Comparison of ENCODE assay signal across 8 mouse cellular contexts in the genomic region with DNA sequence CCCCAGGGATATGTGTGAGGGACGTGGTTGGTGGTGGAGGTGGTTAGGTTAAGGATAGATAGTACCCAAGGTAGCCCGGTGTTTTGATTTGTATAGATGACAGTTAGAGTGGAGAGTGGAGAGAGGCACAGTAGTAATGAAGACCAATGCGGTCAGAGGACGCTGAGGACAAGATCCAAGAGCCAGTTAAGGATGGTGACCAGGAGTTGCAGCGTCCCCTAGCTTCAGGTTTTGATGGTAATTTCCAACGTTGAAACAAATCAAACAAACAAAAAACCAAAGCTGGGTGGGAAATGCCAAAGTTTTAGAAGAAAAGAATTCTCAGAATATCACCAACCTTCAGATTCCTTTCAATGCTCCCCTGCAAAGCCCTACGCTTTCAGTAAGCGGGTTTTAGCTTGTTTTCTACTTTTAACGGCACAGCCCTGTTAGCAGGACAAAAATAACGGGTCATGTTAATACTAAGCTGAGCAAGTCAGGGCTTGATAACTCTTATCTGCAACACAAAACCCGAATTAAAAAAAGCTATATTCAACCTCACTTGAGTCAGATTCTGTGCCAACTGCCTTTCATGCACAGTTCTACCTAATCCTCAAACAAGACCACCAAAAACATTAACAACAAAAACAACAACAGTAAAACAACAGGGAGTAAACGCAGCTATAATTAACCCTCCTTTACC. TPM values are rescaled to one million over a fixed set of nuclear protein-coding genes. Genes with fewer than 3 reads are reported as not detected.
DNase-seq lines count a peak whose midpoint lies in the region; ATAC-seq and TF ChIP-seq lines count a peak whose summit lies in the region.

No protein-coding gene starts in this region.

- no peak for TF ChIP-seq POLR2A in liver, adult 2 months (IDR thresholded peaks at IDR 0.05; ENCODE audit: extremely low read depth, insufficient read depth, low read length)
- no peak for TF ChIP-seq POLR2A in limb, embryonic 14.5 days (IDR thresholded peaks at IDR 0.05; ENCODE audit: borderline replicate concordance, extremely low read depth, insufficient read depth, insufficient read length)

- H3K9me3 ChIP-seq in heart, embryonic 15.5 days (replicated peaks), result no peaks in the 10 kb centered on the region
- no peaks in the 10 kb centered on the region for H3K9me3 ChIP-seq in limb, embryonic 14.5 days (ENCODE audit: control insufficient read depth, low read length)

- peak; percentile 69 for DNase-seq in liver, adult 2 months (ENCODE audit: extremely low read depth, low read depth, low spot score)
- no peak for DNase-seq in liver
- DNase-seq in cerebellum, adult 9-10 months, result peak; percentile 55
- no peak for DNase-seq in limb, embryonic 14.5 days (ENCODE audit: low spot score)
- peak; percentile 22 for DNase-seq in retina, embryonic 14.5 days (ENCODE audit: low spot score)

- peak overlapping the region; percentile 81 for H3K27ac ChIP-seq in liver, adult 2 months (replicated peaks; ENCODE audit: insufficient read depth, low read depth, low read length)
- peak overlapping the region; percentile 74 for H3K27ac ChIP-seq in heart, embryonic 15.5 days
- no peak overlapping the region for H3K27ac ChIP-seq in limb, embryonic 14.5 days (replicated peaks; ENCODE audit: low read depth, low read length)

- H3K27me3 ChIP-seq in liver, adult 2 months (ENCODE audit: control insufficient read depth, insufficient read depth, low read length), result no peaks in the 10 kb centered on the region
- no peaks in the 10 kb centered on the region for H3K27me3 ChIP-seq in heart, embryonic 15.5 days
- no peaks in the 10 kb centered on the region for H3K27me3 ChIP-seq in limb, embryonic 14.5 days (ENCODE audit: control insufficient read depth, insufficient read depth, low read length)

- 15% methylated on average over 12 of the region's 12 CpGs for WGBS in liver, adult 2 months
- WGBS in heart, embryonic 15.5 days, result 22% methylated on average over 12 of the region's 12 CpGs
- WGBS in limb, embryonic 14.5 days, result 23% methylated on average over 12 of the region's 12 CpGs

- H3K4me2 ChIP-seq in heart, embryonic 15.5 days, result peak overlapping the region; percentile 62
- H3K4me2 ChIP-seq in limb, embryonic 14.5 days (replicated peaks; ENCODE audit: low read depth, low read length, severe bottlenecking), result peak overlapping the region; percentile 49

- H3K4me3 ChIP-seq in liver, adult 2 months (ENCODE audit: insufficient read depth, low read depth, low read length), result peak overlapping the region; percentile 89
- peak overlapping the region; percentile 97 for H3K4me3 ChIP-seq in heart, embryonic 15.5 days
- H3K4me3 ChIP-seq in limb, embryonic 14.5 days (replicated peaks; ENCODE audit: low read length), result peak overlapping the region; percentile 77

- H3K9ac ChIP-seq in liver, adult 2 months (ENCODE audit: low read depth, low read length), result peak overlapping the region; percentile 78
- peak overlapping the region; percentile 46; the same call in 1 of the 2 replicates for H3K9ac ChIP-seq in heart, embryonic 15.5 days
- peak overlapping the region; percentile 52 for H3K9ac ChIP-seq in limb, embryonic 14.5 days (ENCODE audit: low read depth, low read length, severe bottlenecking)

- peaks cover 4% of the 10 kb centered on the region for H3K36me3 ChIP-seq in liver, adult 2 months (ENCODE audit: control insufficient read depth, insufficient read depth, low read length)
- H3K36me3 ChIP-seq in heart, embryonic 15.5 days, result no peaks in the 10 kb centered on the region
- no peaks in the 10 kb centered on the region for H3K36me3 ChIP-seq in limb, embryonic 14.5 days (ENCODE audit: control insufficient read depth, insufficient read depth, low read length)

- ATAC-seq in heart, embryonic 15.5 days (replicated peaks; ENCODE audit: insufficient number of reproducible peaks, insufficient read depth, low FRiP score, low read depth), result no peak
- no peak for ATAC-seq in limb, embryonic 14.5 days (ENCODE audit: low FRiP score, low read depth)
- ATAC-seq in granulocyte monocyte progenitor cell, adult 5-6 weeks (replicated peaks; ENCODE audit: poor library complexity, severe bottlenecking), result no peak
- no peak for ATAC-seq in monocyte, adult 5-6 weeks (replicated peaks; ENCODE audit: insufficient number of reproducible peaks, low FRiP score, low TSS enrichment, poor library complexity, severe bottlenecking)

- TF ChIP-seq CTCF in liver, adult 2 months (IDR thresholded peaks at IDR 0.05; ENCODE audit: low read depth, low read length), result peak; percentile 37; the same call in 1 of the 2 replicates

- peaks cover 11% of the 10 kb centered on the region for H3K4me1 ChIP-seq in liver, adult 2 months (ENCODE audit: control insufficient read depth, insufficient read depth, low read length)
- peaks cover 12% of the 10 kb centered on the region for H3K4me1 ChIP-seq in heart, embryonic 15.5 days (replicated peaks)
- H3K4me1 ChIP-seq in limb, embryonic 14.5 days (ENCODE audit: control insufficient read depth, insufficient read depth, low read length), result peaks cover 7% of the 10 kb centered on the region

- H3K79me2 ChIP-seq in liver, adult 2 months (ENCODE audit: control insufficient read depth, insufficient read depth, low read length), result peaks cover 4% of the 10 kb centered on the region; the same call in 1 of the 2 replicates

RNA-seq across cellular contexts. Expression of a gene that starts 0.6 kb away (rescaled TPM):
- 510 and 624 TPM in 2 replicates for total RNA-seq in liver, adult 2 months (2014; rRNA removed)
- 137 and 155 TPM in 2 replicates for polyA plus RNA-seq in liver, adult 2 months (2012; rRNA removed)
- polyA plus RNA-seq in heart, embryonic 15.5 days (2015; fragmentation: Nextera tagmentation; extraction: Ambion mirVana), result 56.0 and 76.9 TPM in 2 replicates
- 54.0 and 62.2 TPM in 2 replicates for polyA plus RNA-seq in limb, embryonic 14.5 days (2012; rRNA removed)
- polyA plus RNA-seq in limb, embryonic 14.5 days (2014; fragmentation: Nextera tagmentation; extraction: Ambion mirVana), result 128 and 137 TPM in 2 replicates
- 98.5 and 119 TPM in 2 replicates for total RNA-seq in granulocyte monocyte progenitor cell, adult 5-6 weeks (2014; fragmentation: Nextera tagmentation)
- 214 and 218 TPM in 2 replicates for total RNA-seq in granulocyte monocyte progenitor cell, adult 5-6 weeks (2017)
- 91.5 to 141 TPM (median 130 TPM) in 3 replicates for total RNA-seq in monocyte, adult 5-6 weeks (2017)

RNA-seq across cellular contexts. Expression of a gene that starts 0.8 kb away (rescaled TPM):
- 18.7 and 21.1 TPM in 2 replicates for total RNA-seq in liver, adult 2 months (2014; rRNA removed)
- polyA plus RNA-seq in liver, adult 2 months (2012; rRNA removed), result 2.8 and 2.9 TPM in 2 replicates
- 5.0 and 6.8 TPM in 2 replicates for polyA plus RNA-seq in heart, embryonic 15.5 days (2015; fragmentation: Nextera tagmentation; extraction: Ambion mirVana)
- 8.1 and 9.1 TPM in 2 replicates for polyA plus RNA-seq in limb, embryonic 14.5 days (2012; rRNA removed)
- 15.8 and 17.1 TPM in 2 replicates for polyA plus RNA-seq in limb, embryonic 14.5 days (2014; fragmentation: Nextera tagmentation; extraction: Ambion mirVana)
- total RNA-seq in granulocyte monocyte progenitor cell, adult 5-6 weeks (2014; fragmentation: Nextera tagmentation), result 23.0 and 26.7 TPM in 2 replicates
- total RNA-seq in granulocyte monocyte progenitor cell, adult 5-6 weeks (2017), result 27.9 and 29.8 TPM in 2 replicates
- total RNA-seq in monocyte, adult 5-6 weeks (2017), result 43.2 to 56.5 TPM (median 45.5 TPM) in 3 replicates

Comparison
In these comparisons a context has a peak if more than half of its experiments do, and no peak if none do; other contexts are left out.
1. DNase-seq: peak in liver, adult 2 months (single experiment), cerebellum, adult 9-10 months (single experiment) and retina, embryonic 14.5 days (single experiment); none in liver (single experiment) and limb, embryonic 14.5 days (single experiment).
2. Peak in every context shown above with its lines, with median percentiles within 50 percentile points of each other: H3K4me3 ChIP-seq and H3K9ac ChIP-seq.